Mouse (Mus musculus): ENCODE measurements at regions not wholly inside any gene's neighbourhood (a gene's known extent, or its start where the extent isn't known, plus 50 kb on each side); places are given as distances from the start of the nearest gene placed in this dataset.

DNA sequence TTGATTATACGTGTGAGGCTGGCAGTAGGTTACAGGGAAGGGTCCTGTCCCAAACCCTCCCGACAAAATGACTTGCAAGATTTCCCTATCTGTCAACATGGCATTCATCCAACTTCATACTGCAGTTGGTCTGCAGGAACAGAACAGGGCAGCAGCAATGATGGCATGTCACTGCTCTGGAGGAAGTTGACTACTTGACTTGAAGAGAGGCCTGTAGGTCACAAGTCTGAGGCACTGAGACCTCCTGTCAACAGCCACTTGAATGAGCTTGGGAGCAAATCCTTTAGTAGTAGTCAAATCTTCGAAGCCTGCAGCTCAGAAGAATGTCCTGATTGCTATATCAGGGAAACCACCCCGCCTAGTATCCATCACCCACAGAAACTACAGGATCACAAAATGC is 2753.7 kb upstream of the Gm7489 start:
- no peaks in the 10 kb centered on the region for H3K27me3 ChIP-seq (ENCODE audit: control insufficient read depth, insufficient read depth, low read length)
- no peaks in the 10 kb centered on the region for H3K36me3 ChIP-seq (ENCODE audit: control insufficient read depth, insufficient read depth, low read length)
- H3K4me3 ChIP-seq (ENCODE audit: low read depth, low read length), result no peak overlapping the region
- H3K27ac ChIP-seq (ENCODE audit: insufficient read depth, low read depth, low read length), result no peak overlapping the region
- WGBS, result 68% methylated on average over 4 of the region's 4 CpGs
- H3K4me1 ChIP-seq (ENCODE audit: control insufficient read depth, insufficient read depth, insufficient read length, low read length), result no peaks in the 10 kb centered on the region
- TF ChIP-seq CTCF (IDR thresholded peaks at IDR 0.05; ENCODE audit: extremely low read depth, insufficient read length, insufficient replicate concordance, low read depth, low read length) (no peak), POLR2A (IDR thresholded peaks at IDR 0.05; ENCODE audit: low read depth, low read length) (no peak)

- Histone ChIP-seq H3K27ac (ENCODE audit: insufficient read depth, low read depth, low read length) (no peak overlapping the region), H3K36me3 (ENCODE audit: control insufficient read depth, insufficient read depth, low read length) (no peaks in the 10 kb centered on the region), H3K27me3 (ENCODE audit: control insufficient read depth, insufficient read depth, low read length) (no peaks in the 10 kb centered on the region), H3K4me1 (ENCODE audit: control insufficient read depth, insufficient read depth, insufficient read length, low read length) (no peaks in the 10 kb centered on the region), H3K4me3 (ENCODE audit: low read depth, low read length) (no peak overlapping the region)
- WGBS, result 74% methylated on average over 1 of the region's 1 CpGs
- TF ChIP-seq CTCF (IDR thresholded peaks at IDR 0.05; ENCODE audit: extremely low read depth, insufficient read length, insufficient replicate concordance, low read depth, low read length), result no peak
- TF ChIP-seq POLR2A (IDR thresholded peaks at IDR 0.05; ENCODE audit: low read depth, low read length), result no peak
Measured at GRCm38 (mm10) chr15:51136121-51136520, 2748.6 kb upstream of the Gm7489 start.

DNA sequence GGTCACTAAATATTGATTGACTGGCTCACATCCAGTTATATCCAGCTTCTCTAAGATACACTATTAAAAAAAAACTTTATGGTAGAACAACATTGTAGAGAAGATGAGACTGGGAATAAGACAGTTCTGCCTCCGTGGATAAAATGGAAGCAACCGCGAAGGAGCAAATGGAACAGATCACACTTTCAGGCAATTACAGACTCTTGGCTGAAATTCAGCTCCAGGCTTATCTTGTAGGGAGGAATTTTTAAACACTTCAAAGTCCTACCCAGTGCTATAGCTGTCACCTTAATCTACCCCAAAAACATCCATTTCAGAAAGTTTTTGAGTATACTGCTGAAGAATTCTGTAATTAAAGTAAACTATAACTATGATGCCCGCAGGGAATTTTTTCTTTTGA is 2745.2 kb upstream of the Gm7489 start:
- H3K4me3 ChIP-seq (ENCODE audit: low read depth, low read length), result no peak overlapping the region
- no peaks in the 10 kb centered on the region for H3K4me1 ChIP-seq (ENCODE audit: control insufficient read depth, insufficient read depth, insufficient read length, low read length)
- TF ChIP-seq POLR2A (IDR thresholded peaks at IDR 0.05; ENCODE audit: low read depth, low read length) (no peak), CTCF (IDR thresholded peaks at IDR 0.05; ENCODE audit: extremely low read depth, insufficient read length, insufficient replicate concordance, low read depth, low read length) (no peak)
- H3K27ac ChIP-seq (ENCODE audit: insufficient read depth, low read depth, low read length), result no peak overlapping the region
- 66% methylated on average over 4 of the region's 4 CpGs for WGBS
- no peaks in the 10 kb centered on the region for H3K27me3 ChIP-seq (ENCODE audit: control insufficient read depth, insufficient read depth, low read length)
- H3K36me3 ChIP-seq (ENCODE audit: control insufficient read depth, insufficient read depth, low read length), result no peaks in the 10 kb centered on the region

DNA sequence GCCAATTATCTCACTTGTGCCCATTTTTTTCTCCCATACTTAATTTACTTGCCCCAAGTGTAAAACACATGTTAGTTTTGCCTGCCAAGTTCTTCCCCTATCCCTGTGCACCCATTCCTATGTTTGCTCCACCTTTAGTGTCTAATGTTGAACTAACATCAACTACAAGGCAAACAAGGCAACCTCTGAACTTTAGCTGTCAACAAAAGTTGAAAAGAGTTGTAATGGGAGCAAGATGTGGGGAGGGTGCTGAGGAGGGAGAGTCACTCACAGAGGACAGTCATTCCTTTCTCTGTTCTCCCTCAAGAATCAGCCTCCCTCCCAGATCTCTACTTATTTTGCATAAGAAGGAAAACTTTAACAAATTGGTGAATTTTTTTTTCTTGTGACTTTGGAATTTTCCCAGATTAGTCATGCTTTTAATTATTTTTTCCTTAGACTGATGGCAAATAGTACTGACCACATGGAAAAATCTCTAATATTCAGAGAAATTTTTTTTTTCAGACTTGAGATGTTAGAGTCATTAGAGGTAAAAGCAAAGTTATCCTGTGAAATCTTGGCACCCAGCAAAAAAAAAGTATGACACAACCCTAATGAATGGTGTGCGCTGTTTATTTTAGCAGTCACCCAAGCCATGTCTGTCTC is 2710.6 kb upstream of the Gm7489 start:
- no peak for TF ChIP-seq CTCF (IDR thresholded peaks at IDR 0.05; ENCODE audit: extremely low read depth, insufficient read length, insufficient replicate concordance, low read depth, low read length)
- TF ChIP-seq POLR2A (IDR thresholded peaks at IDR 0.05; ENCODE audit: low read depth, low read length), result no peak
- Histone ChIP-seq H3K27ac (ENCODE audit: insufficient read depth, low read depth, low read length) (no peak overlapping the region), H3K27me3 (ENCODE audit: control insufficient read depth, insufficient read depth, low read length) (no peaks in the 10 kb centered on the region), H3K4me3 (ENCODE audit: low read depth, low read length) (no peak overlapping the region), H3K4me1 (ENCODE audit: control insufficient read depth, insufficient read depth, insufficient read length, low read length) (no peaks in the 10 kb centered on the region), H3K36me3 (ENCODE audit: control insufficient read depth, insufficient read depth, low read length) (no peaks in the 10 kb centered on the region)
- WGBS, result 92% methylated on average over 1 of the region's 1 CpGs

DNA sequence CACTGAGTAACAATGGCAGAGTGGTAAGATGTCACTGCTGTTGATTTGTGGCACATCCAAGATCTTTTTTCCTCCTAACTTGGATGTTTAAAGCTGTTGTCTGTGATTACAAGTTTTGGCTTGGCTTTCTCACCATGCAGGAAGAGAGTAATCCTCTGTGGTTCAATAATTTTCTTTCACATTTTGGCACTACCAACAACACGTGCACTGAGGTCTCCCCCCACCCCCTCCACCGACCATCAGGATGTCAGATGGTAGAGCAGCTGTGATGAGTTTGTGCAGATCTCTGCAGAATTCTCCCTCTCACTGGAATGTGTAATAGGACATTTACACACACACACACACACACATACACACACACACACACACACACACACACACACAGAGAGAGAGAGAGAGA is 2708.2 kb upstream of the Gm7489 start:
- TF ChIP-seq POLR2A (IDR thresholded peaks at IDR 0.05; ENCODE audit: low read depth, low read length) (no peak), CTCF (IDR thresholded peaks at IDR 0.05; ENCODE audit: extremely low read depth, insufficient read length, insufficient replicate concordance, low read depth, low read length) (no peak)
- Histone ChIP-seq H3K27me3 (ENCODE audit: control insufficient read depth, insufficient read depth, low read length) (no peaks in the 10 kb centered on the region), H3K36me3 (ENCODE audit: control insufficient read depth, insufficient read depth, low read length) (no peaks in the 10 kb centered on the region), H3K4me3 (ENCODE audit: low read depth, low read length) (no peak overlapping the region), H3K27ac (ENCODE audit: insufficient read depth, low read depth, low read length) (no peak overlapping the region), H3K4me1 (ENCODE audit: control insufficient read depth, insufficient read depth, insufficient read length, low read length) (no peaks in the 10 kb centered on the region)
- WGBS, result 59% methylated on average over 2 of the region's 2 CpGs

GRCm38 (mm10) chr15:51189134-51189533 is 2695.6 kb upstream of the Gm7489 start:
- TF ChIP-seq CTCF (IDR thresholded peaks at IDR 0.05; ENCODE audit: extremely low read depth, insufficient read length, insufficient replicate concordance, low read depth, low read length) (no peak), POLR2A (IDR thresholded peaks at IDR 0.05; ENCODE audit: low read depth, low read length) (no peak)
- H3K27ac ChIP-seq (ENCODE audit: insufficient read depth, low read depth, low read length), result no peak overlapping the region
- H3K4me1 ChIP-seq (ENCODE audit: control insufficient read depth, insufficient read depth, insufficient read length, low read length), result no peaks in the 10 kb centered on the region
- no peak overlapping the region for H3K4me3 ChIP-seq (ENCODE audit: low read depth, low read length)
- 70% methylated on average over 3 of the region's 3 CpGs for WGBS
- H3K36me3 ChIP-seq (ENCODE audit: control insufficient read depth, insufficient read depth, low read length), result no peaks in the 10 kb centered on the region
- no peaks in the 10 kb centered on the region for H3K27me3 ChIP-seq (ENCODE audit: control insufficient read depth, insufficient read depth, low read length)

DNA sequence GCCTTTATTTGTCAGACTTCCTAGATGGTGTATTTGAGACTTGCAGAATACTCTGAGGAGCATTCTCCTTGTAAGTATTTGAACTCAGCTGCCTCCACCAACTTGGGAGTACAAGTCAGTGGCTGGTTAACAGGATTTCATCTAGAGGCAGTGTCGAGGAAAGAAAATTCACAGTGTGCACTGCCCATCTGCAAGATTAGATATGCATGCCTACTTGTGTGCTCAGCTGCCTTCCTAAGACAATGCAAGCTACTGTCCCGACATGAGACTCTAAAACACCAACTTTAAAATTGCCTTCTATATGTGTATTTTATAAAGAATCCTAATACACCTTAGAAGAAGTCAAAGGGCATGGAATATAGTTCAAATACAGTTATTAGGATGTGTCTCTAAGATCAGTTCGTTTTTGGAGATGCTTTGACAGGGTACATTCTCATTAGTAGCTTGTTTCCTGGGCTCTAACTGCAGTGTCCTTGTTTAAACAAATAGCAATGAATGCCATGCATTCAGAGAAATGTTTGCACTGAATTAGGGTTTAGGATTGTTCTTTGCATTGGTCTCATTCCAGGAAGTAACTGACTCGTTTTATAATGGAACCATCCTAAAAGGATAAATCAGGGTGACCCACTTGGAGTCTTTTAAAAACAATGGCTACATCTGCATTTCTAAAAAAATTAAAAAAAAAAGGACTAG is 2687.1 kb upstream of the Gm7489 start:
- Histone ChIP-seq H3K27ac (ENCODE audit: insufficient read depth, low read depth, low read length) (no peak overlapping the region), H3K4me3 (ENCODE audit: low read depth, low read length) (no peak overlapping the region), H3K36me3 (ENCODE audit: control insufficient read depth, insufficient read depth, low read length) (no peaks in the 10 kb centered on the region), H3K27me3 (ENCODE audit: control insufficient read depth, insufficient read depth, low read length) (no peaks in the 10 kb centered on the region), H3K4me1 (ENCODE audit: control insufficient read depth, insufficient read depth, insufficient read length, low read length) (no peaks in the 10 kb centered on the region)
- TF ChIP-seq CTCF (IDR thresholded peaks at IDR 0.05; ENCODE audit: extremely low read depth, insufficient read length, insufficient replicate concordance, low read depth, low read length) (no peak), POLR2A (IDR thresholded peaks at IDR 0.05; ENCODE audit: low read depth, low read length) (no peak)
- WGBS, result 21% methylated on average over 4 of the region's 4 CpGs

All from small intestine, adult 2 months (tissue).